Mouse (Mus musculus) CH12.LX (cell line): ENCODE results near the gene Rora. TPM values are rescaled to one million over a fixed set of nuclear protein-coding genes. Genes with fewer than 3 reads are reported as not detected.

Experiments used
- DNase-seq: peaks from one replicate; pipeline ENCODE4 v3.0.0-alpha.2; 2013; ENCODE audit errors: extremely low read depth
- H3K27ac ChIP-seq: 2 replicates; pipeline ENCODE4 v1.5.1; 2012; ENCODE audit warnings: low read depth, mild to moderate bottlenecking, control low read depth, moderate library complexity; ENCODE audit not compliant: insufficient read depth
- H3K27me3 ChIP-seq: replicated peaks from 2 replicates; pipeline ENCODE3; 2012; ENCODE audit warnings: inconsistent platforms
- H3K36me3 ChIP-seq, 2 experiments: replicated peaks in 1 of 2; 2 replicates each; pipeline versions ENCODE3 to v1.6.1; 2012; ENCODE audit warnings: inconsistent platforms in 1 of 2, low read length in 1 of 2, mild to moderate bottlenecking in 1 of 2, mixed read lengths in 1 of 2, moderate library complexity in 1 of 2; ENCODE audit not compliant: control insufficient read depth in 1 of 2, insufficient read depth in 1 of 2
- H3K4me1 ChIP-seq, 2 experiments: 2 replicates each; pipeline ENCODE4 v1.6.1; 2012; ENCODE audit warnings: inconsistent platforms in 1 of 2, moderate library complexity in 1 of 2; ENCODE audit not compliant: insufficient read depth in 2 of 2, control insufficient read depth in 1 of 2
- H3K4me2 ChIP-seq: 2 replicates; pipeline ENCODE4 v1.6.1; 2012; ENCODE audit warnings: low read depth, mild to moderate bottlenecking, control low read depth; ENCODE audit not compliant: poor library complexity, insufficient read depth, severe bottlenecking
- H3K4me3 ChIP-seq, 3 experiments: fragments of 150-350 bp in 1 of 3; sonication (generic) in 1 of 3; replicated peaks in 1 of 3; 2 replicates each; pipeline versions ENCODE3 to v1.5.1; 2011 to 2012; ENCODE audit warnings: low read depth in 2 of 3, low read length in 2 of 3, mild to moderate bottlenecking in 2 of 3, moderate library complexity in 2 of 3, control low read depth in 1 of 3, improper control_type of control experiment in 1 of 3, inconsistent platforms in 1 of 3, mixed read lengths in 1 of 3; ENCODE audit not compliant: poor library complexity in 1 of 3
- H3K79me2 ChIP-seq: replicated peaks from 2 replicates; pipeline ENCODE4 v1.6.1; 2012; ENCODE audit warnings: mild to moderate bottlenecking, moderate library complexity; ENCODE audit not compliant: control insufficient read depth, poor library complexity, insufficient read depth, severe bottlenecking; ENCODE audit errors: extremely low read depth
- H3K9ac ChIP-seq: 2 replicates; pipeline ENCODE4 v1.6.1; 2012; ENCODE audit warnings: low read depth, mild to moderate bottlenecking, control low read depth, moderate library complexity; ENCODE audit not compliant: insufficient read depth
- H3K9me3 ChIP-seq: replicated peaks from 2 replicates; pipeline ENCODE3; 2012; ENCODE audit warnings: low read length, inconsistent platforms, mixed read lengths
- BHLHE40 ChIP-seq: IDR thresholded peaks from 2 replicates; pipeline ENCODE4 v1.6.1; 2011; ENCODE audit warnings: mild to moderate bottlenecking, low read depth, low read length, improper control_type of control experiment
- CTCF ChIP-seq, 2 experiments: IDR thresholded peaks in 1 of 2; conservative IDR thresholded peaks in 1 of 2; 2 replicates each; pipeline ENCODE4 v1.5.1; 2011 to 2012; ENCODE audit warnings: low read depth in 2 of 2, low read length in 2 of 2, improper control_type of control experiment in 1 of 2, inconsistent platforms in 1 of 2, mild to moderate bottlenecking in 1 of 2, moderate library complexity in 1 of 2
- ELF1 ChIP-seq: IDR thresholded peaks from 2 replicates; pipeline ENCODE4 v1.6.1; 2014; ENCODE audit warnings: low read depth, mild to moderate bottlenecking, inconsistent platforms, low read length, improper control_type of control experiment
- ETS1 ChIP-seq: conservative IDR thresholded peaks from 2 replicates; pipeline ENCODE4 v1.6.1; 2012; ENCODE audit warnings: low read depth, mild to moderate bottlenecking, inconsistent platforms, low read length, improper control_type of control experiment, moderate library complexity
- GABPA ChIP-seq: IDR thresholded peaks from 2 replicates; pipeline ENCODE4 v1.6.1; 2012; ENCODE audit warnings: low read depth, low read length, improper control_type of control experiment, inconsistent platforms; ENCODE audit not compliant: insufficient replicate concordance
- MAFK ChIP-seq: IDR thresholded peaks from 2 replicates; pipeline ENCODE4 v1.6.1; 2011; ENCODE audit warnings: low read length, improper control_type of control experiment; ENCODE audit not compliant: insufficient replicate concordance
- MAX ChIP-seq: IDR thresholded peaks from 2 replicates; pipeline ENCODE4 v1.6.1; 2011; ENCODE audit warnings: low read length, improper control_type of control experiment
- MAZ ChIP-seq: IDR thresholded peaks from 2 replicates; pipeline ENCODE4 v1.6.1; 2012; ENCODE audit warnings: low read depth, mild to moderate bottlenecking, inconsistent platforms, low read length, improper control_type of control experiment, moderate library complexity
- MEF2A ChIP-seq: IDR thresholded peaks from 2 replicates; pipeline ENCODE4 v1.6.1; 2014; ENCODE audit warnings: low read depth, mild to moderate bottlenecking, inconsistent platforms, low read length, improper control_type of control experiment, borderline replicate concordance
- PAX5 ChIP-seq: IDR thresholded peaks from 2 replicates; pipeline ENCODE4 v1.6.1; 2012; ENCODE audit warnings: low read length, inconsistent platforms, mixed read lengths
- POLR2AphosphoS2 ChIP-seq: IDR thresholded peaks from 2 replicates; pipeline ENCODE4 v1.6.1; 2011; ENCODE audit warnings: low read depth, low read length, improper control_type of control experiment
- RAD21 ChIP-seq: IDR thresholded peaks from 2 replicates; pipeline ENCODE4 v1.6.1; 2011; ENCODE audit warnings: low read depth, mild to moderate bottlenecking, low read length, improper control_type of control experiment, moderate library complexity
- RCOR1 ChIP-seq: conservative IDR thresholded peaks from 2 replicates; pipeline ENCODE4 v1.6.1; 2012; ENCODE audit warnings: low read depth, mild to moderate bottlenecking, inconsistent platforms, low read length, improper control_type of control experiment
- SIN3A ChIP-seq: IDR thresholded peaks from 2 replicates; pipeline ENCODE4 v1.6.1; 2012; ENCODE audit warnings: low read length, improper control_type of control experiment, inconsistent platforms
- SMC3 ChIP-seq: IDR thresholded peaks from 2 replicates; pipeline ENCODE4 v1.6.1; 2011; ENCODE audit warnings: low read depth, low read length, improper control_type of control experiment
- USF1 ChIP-seq: IDR thresholded peaks from 2 replicates; pipeline ENCODE4 v1.6.1; 2014; ENCODE audit warnings: low read depth, mild to moderate bottlenecking, inconsistent platforms, low read length, improper control_type of control experiment
- USF2 ChIP-seq: conservative IDR thresholded peaks from 2 replicates; pipeline ENCODE4 v1.6.1; 2011; ENCODE audit warnings: low read depth, low read length, improper control_type of control experiment
- ZC3H11A ChIP-seq: IDR thresholded peaks from 2 replicates; pipeline ENCODE4 v1.6.1; 2012; ENCODE audit warnings: low read depth, mild to moderate bottlenecking, inconsistent platforms, low read length, improper control_type of control experiment
- ZKSCAN1 ChIP-seq: IDR thresholded peaks from 2 replicates; pipeline ENCODE4 v1.6.1; 2012; ENCODE audit warnings: low read depth, inconsistent platforms, low read length, improper control_type of control experiment, borderline replicate concordance
- ZNF384 ChIP-seq: IDR thresholded peaks from 2 replicates; pipeline ENCODE4 v1.6.1; 2012; ENCODE audit warnings: low read depth, low read length, improper control_type of control experiment, inconsistent platforms
- dilution Hi-C: fragments of 300-500 bp; cut with MboI; formaldehyde crosslinking; loops from 2 replicates; pipeline ENCODE4 v1.14.3; 2020; ENCODE audit warnings: low sequenced_read_pairs; ENCODE audit not compliant: extremely low pct_unique_long_range_greater_than_20kb, extremely low pct_ligation_motif_present
- in situ Hi-C: fragments of 300-500 bp; cut with MboI; formaldehyde crosslinking; loops from 3 replicates; pipeline ENCODE4 v1.14.3; 2019; ENCODE audit warnings: low sequenced_read_pairs, low pct_ligation_motif_present, low pct_unique_long_range_greater_than_20kb, mixed read lengths
- polyA plus RNA-seq: library from polyadenylated mRNA; unstranded; fragments of >175 nt; gene quantifications from 2 replicates; pipeline ENCODE4 v1.2.1, GENCODE M21; 2012; ENCODE audit warnings: low read depth; ENCODE audit not compliant: insufficient read length
- total RNA-seq, 2 experiments: library from RNA; depleted of rRNA; stranded (reverse); fragments of 300-350 nt in 1 of 2; fragments of >200 nt in 1 of 2; gene quantifications; 2 replicates each; pipeline ENCODE4 v1.2.3; 2012 to 2014

The Rora gene
- total and polyA plus RNA-seq, 3 experiments, result 0.36 to 0.66 (median 0.64) TPM

- in situ Hi-C loops (no loop called here), dilution Hi-C loops (no loop called here)
- Histone ChIP-seq H3K9ac (no peak overlapping the region), H3K4me2 (no peak overlapping the region), H3K9me3 (no peaks in the 10 kb centered on the region), H3K4me1 (peaks cover 0 to 4% of the 10 kb centered on the region in 2 experiments; a peak in 1 of 4 replicates), H3K27ac (no peak overlapping the region), H3K79me2 (no peaks in the 10 kb centered on the region), H3K27me3 (no peaks in the 10 kb centered on the region), H3K36me3 (no peaks in the 10 kb centered on the region), H3K4me3 (no peak overlapping the region)
- TF ChIP-seq CTCF (conservative IDR thresholded peaks at IDR 0.05 in 1 of 2, IDR thresholded peaks at IDR 0.05 in 1 of 2; ENCODE audit: low read depth in 2 of 2, low read length in 2 of 2) (no peak), USF1 (no peak), SIN3A (no peak), RAD21 (no peak)
- DNase-seq, result no peak
Observed at GRCm38 (mm10) chr9:69111539-69111938, 458.0 kb downstream of the Rora start.

GRCm38 (mm10) chr9:69114429-69114984, 460.9 kb downstream of the Rora start:
- TF ChIP-seq MAX, result no peak
- no peak for TF ChIP-seq USF1
- no peak for TF ChIP-seq PAX5
- TF ChIP-seq MAZ, result no peak
- TF ChIP-seq ELF1, result no peak
- TF ChIP-seq GABPA, result no peak
- TF ChIP-seq ZC3H11A, result no peak
- TF ChIP-seq POLR2AphosphoS2, result no peak
- TF ChIP-seq MEF2A, result no peak
- no peak for TF ChIP-seq BHLHE40
- no peak for TF ChIP-seq ZNF384
- no peak for TF ChIP-seq ETS1
- TF ChIP-seq MAFK, result no peak
- no peak for TF ChIP-seq SMC3
- TF ChIP-seq USF2, result no peak
- no peak for TF ChIP-seq RCOR1
- no peak for TF ChIP-seq ZKSCAN1
- in situ Hi-C loops, result no loop called here
- Histone ChIP-seq H3K27ac (no peak overlapping the region), H3K36me3 (no peaks in the 10 kb centered on the region), H3K9ac (no peak overlapping the region), H3K4me1 (peaks cover 0 to 8% of the 10 kb centered on the region in 2 experiments; a peak in 1 of 4 replicates), H3K9me3 (no peaks in the 10 kb centered on the region), H3K4me3 (no peak overlapping the region), H3K4me2 (no peak overlapping the region), H3K79me2 (no peaks in the 10 kb centered on the region), H3K27me3 (no peaks in the 10 kb centered on the region)
- dilution Hi-C loops, result no loop called here
- DNase-seq, result no peak
